ENCODE assay signal across 1 mouse cellular context in the genomic region with DNA sequence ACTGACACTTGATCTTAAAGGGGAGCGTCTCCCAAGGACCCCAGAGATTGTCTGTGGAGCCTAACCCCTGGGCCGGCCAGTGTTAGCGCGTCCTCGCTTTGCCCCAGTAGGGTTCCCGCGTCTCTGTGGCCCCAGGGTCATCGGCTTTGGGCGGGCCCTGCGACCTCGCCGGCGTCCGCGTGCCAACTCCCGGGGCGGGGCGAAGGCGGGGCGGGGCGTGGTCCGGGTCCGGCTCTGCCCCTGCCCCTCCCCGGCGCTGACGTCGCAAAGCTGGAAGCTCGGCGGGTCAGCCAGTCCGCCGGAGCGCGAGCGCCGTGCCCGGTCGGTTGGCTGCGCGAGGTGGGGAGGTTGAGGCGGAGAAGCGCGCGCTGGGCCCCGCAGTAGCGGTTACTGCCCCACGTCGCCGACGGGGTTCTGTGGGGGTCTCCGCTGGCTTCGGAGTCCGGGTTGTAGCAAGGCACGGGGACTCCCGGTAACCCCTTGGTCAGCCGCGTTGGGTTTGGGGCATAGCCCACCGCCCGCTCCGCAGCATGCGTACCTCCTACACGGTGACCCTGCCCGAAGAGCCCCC.
A peak's percentile ranks its signal among the peaks of the same experiment; 100 is the strongest.
TF ChIP-seq lines count a peak whose summit lies in the region.

No protein-coding gene starts in this region.

TF ChIP-seq in myocyte, 11 proteins besides CTCF, POLR2A, EP300 and RAD21:
- TF ChIP-seq MYOD1 (IDR thresholded peaks at IDR 0.05; ENCODE audit: control insufficient read depth in 1 of 3, insufficient read length in 2 of 3, low read depth in 2 of 3), result peak in 1 of 3 experiments; percentile 32
- TF ChIP-seq REST (IDR thresholded peaks at IDR 0.05; ENCODE audit: insufficient read depth, insufficient read length), result no peak
- TF ChIP-seq TCF12 (IDR thresholded peaks at IDR 0.05; ENCODE audit: insufficient read depth, poor library complexity, severe bottlenecking), result no peak
- peak in 1 of 3 experiments; percentile 33 for TF ChIP-seq MYOG (IDR thresholded peaks at IDR 0.05; ENCODE audit: control insufficient read depth in 1 of 3, insufficient read depth in 1 of 3, insufficient read length in 2 of 3, low read depth in 2 of 3)
- TF ChIP-seq POLR2AphosphoS2 (IDR thresholded peaks at IDR 0.05; ENCODE audit: insufficient read length, low read depth), result peak; percentile 95
- no peak for TF ChIP-seq E2F4 (IDR thresholded peaks at IDR 0.05; ENCODE audit: insufficient read depth)
TF ChIP-seq in myocyte: peak in this region for 3.
